Mouse (Mus musculus): ENCODE data around the gene Tirap. TPM values are rescaled to one million over a fixed set of nuclear protein-coding genes. Genes with fewer than 3 reads are reported as not detected.
"Not testable (repeated sequence)": the region's sequence is repeated elsewhere in the genome, so short reads cannot be mapped to it uniquely, and the experiment has no call there.

Gene Tirap
- polyA plus RNA-seq, 1 experiment: 5.2 TPM

GRCm38 (mm10) chr9:35156862-35157261, 43.2 kb downstream of the Tirap start:
- no peak overlapping the region for H3K4me3 ChIP-seq (ENCODE audit: control insufficient read depth, insufficient read depth, low read length)
- H3K27ac ChIP-seq (ENCODE audit: control insufficient read depth, insufficient read depth, low read length): no peak overlapping the region; the same call in 1 of the 2 replicates
- TF ChIP-seq CTCF (IDR thresholded peaks at IDR 0.05; ENCODE audit: borderline replicate concordance, control insufficient read depth, extremely low read depth, insufficient read depth, low read length, poor library complexity): no peak
- no peak for TF ChIP-seq POLR2A (IDR thresholded peaks at IDR 0.05; ENCODE audit: control insufficient read depth, extremely low read depth, insufficient read depth, low read length, poor library complexity)
- DNase-seq: no peak
- no peaks in the 10 kb centered on the region for H3K36me3 ChIP-seq (ENCODE audit: control insufficient read depth, insufficient read depth, low read length)
- no peaks in the 10 kb centered on the region for H3K27me3 ChIP-seq (ENCODE audit: control insufficient read depth, insufficient read depth, low read length)
- H3K4me1 ChIP-seq (replicated peaks; ENCODE audit: control insufficient read depth, insufficient read depth, low read length): no peaks in the 10 kb centered on the region
- WGBS: 89% methylated on average over 4 of the region's 4 CpGs

- WGBS: 92% methylated on average over 5 of the region's 5 CpGs
- no peak overlapping the region for H3K4me3 ChIP-seq (ENCODE audit: control insufficient read depth, insufficient read depth, low read length)
- no peaks in the 10 kb centered on the region for H3K4me1 ChIP-seq (replicated peaks; ENCODE audit: control insufficient read depth, insufficient read depth, low read length)
- TF ChIP-seq CTCF (IDR thresholded peaks at IDR 0.05; ENCODE audit: borderline replicate concordance, control insufficient read depth, extremely low read depth, insufficient read depth, low read length, poor library complexity) (no peak), POLR2A (IDR thresholded peaks at IDR 0.05; ENCODE audit: control insufficient read depth, extremely low read depth, insufficient read depth, low read length, poor library complexity) (no peak)
- no peaks in the 10 kb centered on the region for H3K27me3 ChIP-seq (ENCODE audit: control insufficient read depth, insufficient read depth, low read length)
- H3K36me3 ChIP-seq (ENCODE audit: control insufficient read depth, insufficient read depth, low read length): no peaks in the 10 kb centered on the region
- no peak overlapping the region for H3K27ac ChIP-seq (ENCODE audit: control insufficient read depth, insufficient read depth, low read length)
- no peak for DNase-seq
Observed at GRCm38 (mm10) chr9:35156002-35156710, 43.9 kb downstream of the Tirap start.

- H3K27me3 ChIP-seq (ENCODE audit: control insufficient read depth, insufficient read depth, low read length): no peaks in the 10 kb centered on the region
- H3K27ac ChIP-seq (ENCODE audit: control insufficient read depth, insufficient read depth, low read length): no peak overlapping the region
- TF ChIP-seq POLR2A (IDR thresholded peaks at IDR 0.05; ENCODE audit: control insufficient read depth, extremely low read depth, insufficient read depth, low read length, poor library complexity) (no peak), CTCF (IDR thresholded peaks at IDR 0.05; ENCODE audit: borderline replicate concordance, control insufficient read depth, extremely low read depth, insufficient read depth, low read length, poor library complexity) (no peak)
- no peak for DNase-seq
- H3K36me3 ChIP-seq (ENCODE audit: control insufficient read depth, insufficient read depth, low read length): no peaks in the 10 kb centered on the region
- H3K4me3 ChIP-seq (ENCODE audit: control insufficient read depth, insufficient read depth, low read length): no peak overlapping the region
- 85% methylated on average over 1 of the region's 1 CpGs for WGBS
- H3K4me1 ChIP-seq (replicated peaks; ENCODE audit: control insufficient read depth, insufficient read depth, low read length): no peaks in the 10 kb centered on the region
Observed at GRCm38 (mm10) chr9:35152923-35153322, 47.2 kb downstream of the Tirap start.

- H3K27ac ChIP-seq (ENCODE audit: control insufficient read depth, insufficient read depth, low read length); H3K4me3 ChIP-seq (ENCODE audit: control insufficient read depth, insufficient read depth, low read length); H3K4me1 ChIP-seq (replicated peaks; ENCODE audit: control insufficient read depth, insufficient read depth, low read length); DNase-seq; H3K27me3 ChIP-seq (ENCODE audit: control insufficient read depth, insufficient read depth, low read length); H3K36me3 ChIP-seq (ENCODE audit: control insufficient read depth, insufficient read depth, low read length): not testable (repeated sequence)
Observed at GRCm38 (mm10) chr9:35148822-35149221, 51.3 kb downstream of the Tirap start.

- WGBS: 95% methylated on average over 14 of the region's 14 CpGs
- not testable (repeated sequence) for H3K27me3 ChIP-seq (ENCODE audit: control insufficient read depth, insufficient read depth, low read length); H3K4me1 ChIP-seq (replicated peaks; ENCODE audit: control insufficient read depth, insufficient read depth, low read length); H3K27ac ChIP-seq (ENCODE audit: control insufficient read depth, insufficient read depth, low read length); DNase-seq; H3K36me3 ChIP-seq (ENCODE audit: control insufficient read depth, insufficient read depth, low read length); H3K4me3 ChIP-seq (ENCODE audit: control insufficient read depth, insufficient read depth, low read length)
Observed at GRCm38 (mm10) chr9:35147261-35147660, 52.8 kb downstream of the Tirap start.

- H3K27ac ChIP-seq (ENCODE audit: control insufficient read depth, insufficient read depth, low read length): no peak overlapping the region
- 95% methylated on average over 1 of the region's 1 CpGs for WGBS
- DNase-seq: no peak
Observed at GRCm38 (mm10) chr9:35145829-35146228, 54.3 kb downstream of the Tirap start.

GRCm38 (mm10) chr9:35145118-35145517, 55.0 kb downstream of the Tirap start:
- no peak overlapping the region for H3K27ac ChIP-seq (ENCODE audit: control insufficient read depth, insufficient read depth, low read length)
- WGBS: 96% methylated on average over 9 of the region's 9 CpGs

More at GRCm38 (mm10) chr9:35145829-35146228, 54.3 kb downstream of the Tirap start:
- Histone ChIP-seq H3K4me1 (replicated peaks; ENCODE audit: control insufficient read depth, insufficient read depth, low read length) (no peaks in the 10 kb centered on the region), H3K36me3 (ENCODE audit: control insufficient read depth, insufficient read depth, low read length) (no peaks in the 10 kb centered on the region), H3K4me3 (ENCODE audit: control insufficient read depth, insufficient read depth, low read length) (no peak overlapping the region), H3K27me3 (ENCODE audit: control insufficient read depth, insufficient read depth, low read length) (no peaks in the 10 kb centered on the region)
- TF ChIP-seq POLR2A (IDR thresholded peaks at IDR 0.05; ENCODE audit: control insufficient read depth, extremely low read depth, insufficient read depth, low read length, poor library complexity) (no peak), CTCF (IDR thresholded peaks at IDR 0.05; ENCODE audit: borderline replicate concordance, control insufficient read depth, extremely low read depth, insufficient read depth, low read length, poor library complexity) (no peak)

More at GRCm38 (mm10) chr9:35145118-35145517, 55.0 kb downstream of the Tirap start:
- Histone ChIP-seq H3K4me3 (ENCODE audit: control insufficient read depth, insufficient read depth, low read length) (no peak overlapping the region), H3K27me3 (ENCODE audit: control insufficient read depth, insufficient read depth, low read length) (no peaks in the 10 kb centered on the region), H3K4me1 (replicated peaks; ENCODE audit: control insufficient read depth, insufficient read depth, low read length) (no peaks in the 10 kb centered on the region), H3K36me3 (ENCODE audit: control insufficient read depth, insufficient read depth, low read length) (no peaks in the 10 kb centered on the region)
- no peak for TF ChIP-seq CTCF (IDR thresholded peaks at IDR 0.05; ENCODE audit: borderline replicate concordance, control insufficient read depth, extremely low read depth, insufficient read depth, low read length, poor library complexity)
- no peak for TF ChIP-seq POLR2A (IDR thresholded peaks at IDR 0.05; ENCODE audit: control insufficient read depth, extremely low read depth, insufficient read depth, low read length, poor library complexity)
- DNase-seq: no peak

Data from thymus, adult 2 months (tissue).